Mouse (Mus musculus) CH12.LX (cell line): ENCODE measurements around the gene Nup188. TPM values are rescaled to one million over a fixed set of nuclear protein-coding genes. Genes with fewer than 3 reads are reported as not detected.
A peak's percentile ranks its signal among the peaks of the same experiment; 100 is the strongest.

Experiments
- DNase-seq: peaks from one replicate; pipeline ENCODE4 v3.0.0-alpha.2; 2013; ENCODE audit errors: extremely low read depth
- H3K27ac ChIP-seq: 2 replicates; pipeline ENCODE4 v1.5.1; 2012; ENCODE audit warnings: low read depth, mild to moderate bottlenecking, control low read depth, moderate library complexity; ENCODE audit not compliant: insufficient read depth
- H3K27me3 ChIP-seq: replicated peaks from 2 replicates; pipeline ENCODE3; 2012; ENCODE audit warnings: inconsistent platforms
- H3K36me3 ChIP-seq, 2 experiments: replicated peaks in 1 of 2; 2 replicates each; pipeline versions ENCODE3 to v1.6.1; 2012; ENCODE audit warnings: inconsistent platforms in 1 of 2, low read length in 1 of 2, mild to moderate bottlenecking in 1 of 2, mixed read lengths in 1 of 2, moderate library complexity in 1 of 2; ENCODE audit not compliant: control insufficient read depth in 1 of 2, insufficient read depth in 1 of 2
- H3K4me1 ChIP-seq, 2 experiments: 2 replicates each; pipeline ENCODE4 v1.6.1; 2012; ENCODE audit warnings: inconsistent platforms in 1 of 2, moderate library complexity in 1 of 2; ENCODE audit not compliant: insufficient read depth in 2 of 2, control insufficient read depth in 1 of 2
- H3K4me2 ChIP-seq: 2 replicates; pipeline ENCODE4 v1.6.1; 2012; ENCODE audit warnings: low read depth, mild to moderate bottlenecking, control low read depth; ENCODE audit not compliant: poor library complexity, insufficient read depth, severe bottlenecking
- H3K4me3 ChIP-seq, 3 experiments: fragments of 150-350 bp in 1 of 3; sonication (generic) in 1 of 3; replicated peaks in 1 of 3; 2 replicates each; pipeline versions ENCODE3 to v1.5.1; 2011 to 2012; ENCODE audit warnings: low read depth in 2 of 3, low read length in 2 of 3, mild to moderate bottlenecking in 2 of 3, moderate library complexity in 2 of 3, control low read depth in 1 of 3, improper control_type of control experiment in 1 of 3, inconsistent platforms in 1 of 3, mixed read lengths in 1 of 3; ENCODE audit not compliant: poor library complexity in 1 of 3
- H3K79me2 ChIP-seq: replicated peaks from 2 replicates; pipeline ENCODE4 v1.6.1; 2012; ENCODE audit warnings: mild to moderate bottlenecking, moderate library complexity; ENCODE audit not compliant: control insufficient read depth, poor library complexity, insufficient read depth, severe bottlenecking; ENCODE audit errors: extremely low read depth
- H3K9ac ChIP-seq: 2 replicates; pipeline ENCODE4 v1.6.1; 2012; ENCODE audit warnings: low read depth, mild to moderate bottlenecking, control low read depth, moderate library complexity; ENCODE audit not compliant: insufficient read depth
- H3K9me3 ChIP-seq: replicated peaks from 2 replicates; pipeline ENCODE3; 2012; ENCODE audit warnings: low read length, inconsistent platforms, mixed read lengths
- BHLHE40 ChIP-seq: IDR thresholded peaks from 2 replicates; pipeline ENCODE4 v1.6.1; 2011; ENCODE audit warnings: mild to moderate bottlenecking, low read depth, low read length, improper control_type of control experiment
- CHD1 ChIP-seq: IDR thresholded peaks from 2 replicates; pipeline ENCODE4 v1.6.1; 2012; ENCODE audit warnings: low read depth, low read length, improper control_type of control experiment, inconsistent platforms
- CHD2 ChIP-seq: IDR thresholded peaks from 2 replicates; pipeline ENCODE4 v1.6.1; 2011; ENCODE audit warnings: low read length, improper control_type of control experiment
- CTCF ChIP-seq, 2 experiments: IDR thresholded peaks in 1 of 2; conservative IDR thresholded peaks in 1 of 2; 2 replicates each; pipeline ENCODE4 v1.5.1; 2011 to 2012; ENCODE audit warnings: low read depth in 2 of 2, low read length in 2 of 2, improper control_type of control experiment in 1 of 2, inconsistent platforms in 1 of 2, mild to moderate bottlenecking in 1 of 2, moderate library complexity in 1 of 2
- ELF1 ChIP-seq: IDR thresholded peaks from 2 replicates; pipeline ENCODE4 v1.6.1; 2014; ENCODE audit warnings: low read depth, mild to moderate bottlenecking, inconsistent platforms, low read length, improper control_type of control experiment
- EP300 ChIP-seq: IDR thresholded peaks from 2 replicates; pipeline ENCODE4 v1.6.1; 2011; ENCODE audit warnings: low read length, improper control_type of control experiment
- IRF4 ChIP-seq: IDR thresholded peaks from 2 replicates; pipeline ENCODE4 v1.6.1; 2014; ENCODE audit warnings: low read depth, mild to moderate bottlenecking, inconsistent platforms, low read length, improper control_type of control experiment
- JUN ChIP-seq: IDR thresholded peaks from 2 replicates; pipeline ENCODE4 v1.6.1; 2011; ENCODE audit warnings: low read depth, mild to moderate bottlenecking, low read length, improper control_type of control experiment, moderate library complexity; ENCODE audit not compliant: insufficient read depth
- JUND ChIP-seq: conservative IDR thresholded peaks from 2 replicates; pipeline ENCODE4 v1.6.1; 2011; ENCODE audit warnings: low read depth, low read length, improper control_type of control experiment
- MXI1 ChIP-seq: IDR thresholded peaks from 2 replicates; pipeline ENCODE4 v1.6.1; 2011; ENCODE audit warnings: mild to moderate bottlenecking, low read depth, low read length, improper control_type of control experiment
- MYC ChIP-seq: IDR thresholded peaks from 2 replicates; pipeline ENCODE4 v1.6.1; 2011; ENCODE audit warnings: low read depth, mild to moderate bottlenecking, improper control_type of control experiment, low read length
- POLR2AphosphoS2 ChIP-seq: IDR thresholded peaks from 2 replicates; pipeline ENCODE4 v1.6.1; 2011; ENCODE audit warnings: low read depth, low read length, improper control_type of control experiment
- SIN3A ChIP-seq: IDR thresholded peaks from 2 replicates; pipeline ENCODE4 v1.6.1; 2012; ENCODE audit warnings: low read length, improper control_type of control experiment, inconsistent platforms
- TBP ChIP-seq: conservative IDR thresholded peaks from 2 replicates; pipeline ENCODE4 v1.6.1; 2011; ENCODE audit warnings: low read depth, low read length, improper control_type of control experiment
- TCF12 ChIP-seq: IDR thresholded peaks from 2 replicates; pipeline ENCODE4 v1.6.1; 2014; ENCODE audit warnings: low read depth, mild to moderate bottlenecking, inconsistent platforms, low read length, improper control_type of control experiment
- UBTF ChIP-seq: IDR thresholded peaks from 2 replicates; pipeline ENCODE4 v1.6.1; 2012; ENCODE audit warnings: low read depth, mild to moderate bottlenecking, inconsistent platforms, low read length, improper control_type of control experiment, moderate library complexity
- USF1 ChIP-seq: IDR thresholded peaks from 2 replicates; pipeline ENCODE4 v1.6.1; 2014; ENCODE audit warnings: low read depth, mild to moderate bottlenecking, inconsistent platforms, low read length, improper control_type of control experiment
- ZMIZ1 ChIP-seq: IDR thresholded peaks from 2 replicates; pipeline ENCODE4 v1.6.1; 2012; ENCODE audit warnings: low read depth, mild to moderate bottlenecking, inconsistent platforms, low read length, improper control_type of control experiment
- dilution Hi-C: fragments of 300-500 bp; cut with MboI; formaldehyde crosslinking; loops from 2 replicates; pipeline ENCODE4 v1.14.3; 2020; ENCODE audit warnings: low sequenced_read_pairs; ENCODE audit not compliant: extremely low pct_unique_long_range_greater_than_20kb, extremely low pct_ligation_motif_present
- in situ Hi-C: fragments of 300-500 bp; cut with MboI; formaldehyde crosslinking; loops from 3 replicates; pipeline ENCODE4 v1.14.3; 2019; ENCODE audit warnings: low sequenced_read_pairs, low pct_ligation_motif_present, low pct_unique_long_range_greater_than_20kb, mixed read lengths
- polyA plus RNA-seq: library from polyadenylated mRNA; unstranded; fragments of >175 nt; gene quantifications from 2 replicates; pipeline ENCODE4 v1.2.1, GENCODE M21; 2012; ENCODE audit warnings: low read depth; ENCODE audit not compliant: insufficient read length
- total RNA-seq, 2 experiments: library from RNA; depleted of rRNA; stranded (reverse); fragments of 300-350 nt in 1 of 2; fragments of >200 nt in 1 of 2; gene quantifications; 2 replicates each; pipeline ENCODE4 v1.2.3; 2012 to 2014

The Nup188 gene
- total and polyA plus RNA-seq, 3 experiments, result 19.7 to 58.8 (median 47.6) TPM

- Histone ChIP-seq H3K9me3 (no peaks in the 10 kb centered on the region), H3K4me2 (no peak overlapping the region), H3K36me3 (peaks cover 22 to 42% of the 10 kb centered on the region in 2 experiments), H3K27ac (no peak overlapping the region), H3K4me1 (peaks cover 0 to 10% of the 10 kb centered on the region in 2 experiments; a peak in 2 of 4 replicates), H3K4me3 (no peak overlapping the region), H3K27me3 (no peaks in the 10 kb centered on the region), H3K9ac (no peak overlapping the region), H3K79me2 (no peaks in the 10 kb centered on the region)
- dilution Hi-C loops (no loop called here), in situ Hi-C loops (no loop called here)
- DNase-seq, result no peak
- TF ChIP-seq TBP (no peak), BHLHE40 (no peak), MXI1 (no peak), SIN3A (no peak), USF1 (no peak), JUND (no peak), POLR2AphosphoS2 (no peak), JUN (no peak), TCF12 (no peak), ZMIZ1 (no peak), CHD1 (no peak), ELF1 (no peak), IRF4 (no peak), MYC (no peak), CHD2 (no peak), UBTF (no peak)
Observed at GRCm38 (mm10) chr2:30386913-30387312, 100.7 kb downstream of the Nup188 start.

DNA sequence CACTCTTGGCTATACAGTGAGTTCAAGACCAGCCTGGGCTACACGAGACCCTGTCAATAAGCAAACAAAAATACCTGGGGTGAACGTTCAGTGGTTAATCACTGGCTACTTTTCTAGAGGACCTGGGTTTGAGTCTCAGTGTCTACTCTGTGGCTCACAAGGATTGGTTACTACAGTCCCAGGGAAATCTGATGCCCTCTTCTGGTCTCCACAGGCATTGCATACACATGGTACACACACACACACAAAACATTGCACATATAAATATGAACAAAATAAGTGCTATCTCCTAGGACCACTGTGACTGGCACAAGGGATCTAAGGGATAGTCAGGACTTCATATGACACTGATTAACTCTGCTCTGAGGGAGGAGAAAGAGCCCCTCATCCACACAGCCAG lies 102.8 kb downstream of the Nup188 start:
- dilution Hi-C loops, result no loop called here
- Histone ChIP-seq H3K79me2 (no peaks in the 10 kb centered on the region), H3K27me3 (no peaks in the 10 kb centered on the region), H3K4me1 (peaks cover 7 to 20% of the 10 kb centered on the region in 2 experiments), H3K4me2 (no peak overlapping the region), H3K36me3 (peaks cover 3 to 25% of the 10 kb centered on the region in 2 experiments), H3K4me3 (no peak overlapping the region), H3K27ac (no peak overlapping the region), H3K9ac (no peak overlapping the region), H3K9me3 (no peaks in the 10 kb centered on the region)
- in situ Hi-C loops, result no loop called here
- TF ChIP-seq EP300 (no peak), CTCF (conservative IDR thresholded peaks at IDR 0.05 in 1 of 2, IDR thresholded peaks at IDR 0.05 in 1 of 2; ENCODE audit: low read depth in 2 of 2, low read length in 2 of 2) (peak in 1 of 2 experiments; percentile 17; a peak in 1 of 4 replicates)
- DNase-seq, result no peak
